Mouse (Mus musculus): Measurements from ENCODE around the gene Cdk15.

DNA sequence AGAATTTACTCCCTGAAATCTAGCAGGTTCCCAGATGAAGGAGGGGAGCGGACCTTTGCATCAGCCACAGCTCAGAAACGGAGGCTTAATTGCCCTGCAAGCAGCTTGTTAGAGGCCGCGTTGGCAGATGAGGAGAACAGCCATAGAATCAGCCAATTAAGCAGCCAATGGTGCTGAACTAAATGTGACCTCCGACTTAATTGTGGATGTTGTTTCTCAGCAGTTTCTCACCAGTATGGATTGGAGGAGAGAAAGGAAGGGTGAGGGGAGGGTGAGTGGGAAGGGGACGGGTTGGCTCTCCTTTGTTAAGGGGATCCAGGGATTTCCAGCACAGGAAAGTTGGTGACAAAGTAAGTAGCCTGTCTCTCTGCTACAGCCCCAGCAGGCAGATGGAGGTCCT lies 137.9 kb downstream of the Cdk15 start:
- no peak for TF ChIP-seq GATA1 (IDR thresholded peaks at IDR 0.05; ENCODE audit: borderline replicate concordance, low read length)
- TF ChIP-seq FLI1 (IDR thresholded peaks at IDR 0.05; ENCODE audit: low read length), result no peak

Data from megakaryocyte, embryonic 14.5 days (primary cell).